Mouse (Mus musculus) heart, adult 9 months (tissue): ENCODE results near the gene Suclg2.
A peak's percentile ranks its signal among the peaks of the same experiment; 100 is the strongest.
"Not testable (repeated sequence)": the region's sequence is repeated elsewhere in the genome, so short reads cannot be mapped to it uniquely, and the experiment has no call there.

Experiments used
- DNase-seq, 2 experiments: peaks; one replicate each; pipeline ENCODE4 v3.0.0; 2022; ENCODE audit warnings: low spot score in 2 of 2

Suclg2 gene

GRCm38 (mm10) chr6:95621821-95622220 lies 96.8 kb downstream of the Suclg2 start:
- DNase-seq = peak; percentile 69 to 82

DNA sequence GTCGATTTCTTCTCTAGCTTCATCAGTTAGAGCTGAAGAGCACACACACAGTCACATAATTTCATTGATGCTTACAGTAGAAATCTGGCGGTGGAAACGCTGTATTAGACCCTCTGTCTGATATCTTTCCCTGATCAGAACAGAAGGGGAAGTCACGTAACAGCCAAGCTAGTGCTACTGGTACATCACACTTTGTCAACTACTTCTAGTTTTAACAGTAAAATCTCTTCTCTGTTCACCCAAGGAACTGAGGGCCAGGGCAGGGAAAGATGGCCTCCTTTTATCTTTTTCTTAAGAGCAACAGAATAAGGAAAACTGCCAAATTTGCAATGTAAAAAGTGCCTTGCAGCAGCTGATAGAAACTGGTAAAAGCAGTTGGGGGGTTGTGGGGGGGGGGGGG lies 97.8 kb downstream of the Suclg2 start:
- no peak for DNase-seq

DNA sequence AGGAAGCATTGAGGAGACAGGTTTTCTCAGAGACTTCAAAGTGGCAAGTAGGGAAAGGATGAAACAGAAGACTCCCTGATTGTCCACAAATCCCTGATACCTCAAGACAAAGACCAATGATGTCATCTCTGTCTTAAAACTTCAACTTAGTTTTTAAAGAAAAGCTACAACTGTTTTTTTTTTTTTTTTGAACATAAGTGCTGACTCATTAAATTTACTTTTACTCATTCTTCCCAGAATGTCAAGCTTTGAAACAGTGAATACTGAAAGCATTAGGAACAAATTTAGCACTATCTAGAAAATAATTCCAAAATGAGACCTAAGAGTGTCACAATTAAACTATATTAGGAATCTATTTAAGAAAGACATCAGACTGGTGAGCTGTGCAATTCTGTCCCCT lies 98.8 kb downstream of the Suclg2 start:
- no peak for DNase-seq

DNA sequence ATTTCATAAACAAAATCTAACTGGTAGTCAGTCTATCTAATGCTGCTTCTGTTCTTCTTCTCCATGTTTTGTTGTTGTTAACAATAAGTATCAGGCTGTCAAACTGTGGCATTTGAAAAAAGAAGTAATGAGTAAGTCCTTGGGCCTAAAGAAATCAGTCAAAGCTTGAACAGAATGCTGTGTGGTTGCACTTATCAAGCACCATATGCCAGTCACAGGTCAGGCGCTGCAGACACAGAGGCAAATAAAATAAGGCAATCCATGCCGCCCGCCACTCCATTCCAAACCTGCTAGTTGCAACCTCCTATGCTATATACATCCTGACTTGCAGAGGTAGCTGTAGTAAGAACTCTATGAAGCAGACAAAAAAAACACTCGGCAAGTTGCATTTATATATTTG lies 100.2 kb downstream of the Suclg2 start:
- DNase-seq = no peak

- DNase-seq = no peak
Measured at GRCm38 (mm10) chr6:95613228-95613627, 105.4 kb downstream of the Suclg2 start.

DNA sequence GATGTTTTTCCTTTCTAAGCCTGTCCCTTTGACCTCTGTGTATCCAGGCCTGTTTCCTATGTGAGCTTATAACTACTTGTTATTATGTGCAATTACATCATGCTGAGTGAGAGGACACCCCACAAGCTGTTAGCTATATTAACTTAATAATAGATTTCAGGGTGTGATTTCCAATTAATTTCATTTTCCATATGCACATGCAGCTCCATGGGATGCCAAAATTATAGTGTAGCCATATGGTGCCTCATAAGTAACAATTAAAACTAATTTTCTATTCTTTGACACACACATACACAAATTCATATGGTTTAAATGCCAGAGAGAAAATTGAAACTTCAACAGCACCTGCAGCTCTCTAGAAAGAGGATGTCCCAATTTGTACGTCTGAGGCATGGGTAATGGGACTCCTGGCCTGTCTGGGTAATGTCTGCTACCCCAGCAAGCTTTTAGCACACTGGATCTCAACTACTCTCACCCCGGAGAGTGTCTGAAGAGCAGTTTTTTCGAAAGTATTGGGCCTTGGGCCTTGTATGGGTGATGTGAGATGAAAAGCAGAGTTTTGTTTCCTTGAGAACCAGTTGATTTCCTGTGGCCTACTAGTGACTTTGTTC lies 106.1 kb downstream of the Suclg2 start:
- no peak for DNase-seq

- no peak for DNase-seq
Measured at GRCm38 (mm10) chr6:95611059-95611458, 107.5 kb downstream of the Suclg2 start.

GRCm38 (mm10) chr6:95608123-95608522 lies 110.5 kb downstream of the Suclg2 start:
- no peak for DNase-seq

DNA sequence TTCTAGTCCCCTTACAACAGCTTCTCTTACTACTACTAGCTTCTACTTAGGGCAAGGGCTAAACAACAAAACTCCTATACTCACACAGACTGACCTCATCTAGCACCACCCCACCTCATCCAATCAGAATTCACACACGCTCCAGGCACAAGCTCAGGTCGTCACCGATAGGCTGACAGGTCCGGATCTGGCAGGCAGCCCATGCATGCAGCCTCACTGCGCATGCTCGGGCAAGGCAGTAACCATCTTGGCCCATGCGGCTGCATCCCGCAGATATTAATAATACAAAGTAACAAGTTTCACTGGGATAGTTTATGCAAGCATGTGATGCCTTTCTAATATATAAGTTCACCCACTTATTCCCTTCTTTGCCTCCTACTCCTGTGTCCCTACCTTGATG lies 117.9 kb downstream of the Suclg2 start:
- DNase-seq = not testable (repeated sequence)

DNA sequence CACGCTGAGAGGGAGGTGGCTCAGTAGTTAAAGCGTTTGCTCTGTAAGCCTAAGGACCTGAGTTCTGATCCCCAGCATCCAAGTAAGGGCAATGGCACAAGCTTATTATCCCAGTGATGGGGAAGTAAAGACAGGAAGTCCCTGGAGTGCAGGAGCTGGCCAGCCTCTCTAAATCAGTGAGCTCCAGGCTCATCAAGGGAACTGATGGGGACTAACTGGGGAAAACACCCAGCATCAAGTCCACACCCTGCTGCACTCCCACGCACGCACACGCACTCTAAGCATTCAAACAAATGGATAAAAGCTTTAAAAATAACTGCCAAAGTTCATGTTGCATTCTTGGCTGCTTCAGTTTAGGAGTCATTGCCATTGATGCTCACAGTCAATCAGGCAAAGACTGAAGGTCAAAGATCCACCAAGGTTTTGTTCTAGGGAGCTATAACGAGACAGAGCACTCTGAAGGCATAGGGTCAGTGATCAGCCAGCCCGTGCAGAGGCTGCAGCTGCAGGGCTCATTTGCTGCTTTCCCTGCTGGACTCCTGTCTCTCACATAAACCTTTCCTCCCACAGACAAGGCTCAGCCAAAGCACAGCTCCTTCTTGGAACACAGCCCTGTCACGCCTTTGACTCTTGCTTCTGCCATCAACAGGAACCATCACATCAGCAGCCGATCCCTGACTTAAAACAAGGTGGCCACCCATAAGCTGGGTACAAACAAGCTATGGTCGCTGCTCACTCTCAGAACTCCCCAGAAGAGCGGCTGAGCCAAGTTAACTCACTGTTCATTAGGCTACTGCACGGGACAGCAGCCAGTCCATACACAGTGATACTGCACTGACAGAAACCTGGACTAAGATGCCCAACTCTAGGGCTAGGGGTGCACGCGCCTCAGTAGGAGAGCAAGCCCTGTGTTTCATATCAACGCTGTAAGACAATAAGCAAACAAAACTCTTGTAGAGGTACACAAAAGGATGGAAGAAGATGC lies 121.5 kb downstream of the Suclg2 start:
- DNase-seq = peak in 1 of 2 experiments; percentile 7

DNA sequence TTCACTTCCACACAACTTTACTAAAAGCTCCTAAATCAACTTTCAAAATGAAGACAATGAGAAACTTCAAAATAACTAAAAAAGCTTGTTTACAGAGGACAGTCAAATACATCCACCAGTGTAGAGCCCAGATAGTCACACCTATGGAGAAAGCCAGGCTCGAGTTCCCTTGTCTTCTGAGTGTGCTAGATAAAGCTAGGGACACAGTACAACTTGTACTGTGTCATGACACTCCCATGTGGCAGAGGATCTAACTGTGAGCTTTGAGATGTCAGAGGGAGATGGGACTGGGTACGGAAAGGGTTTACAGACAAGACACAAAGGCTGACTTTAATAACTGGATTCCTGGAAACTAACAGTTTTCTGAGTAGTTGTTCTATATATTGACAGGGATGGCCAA lies 122.7 kb downstream of the Suclg2 start:
- no peak for DNase-seq

DNA sequence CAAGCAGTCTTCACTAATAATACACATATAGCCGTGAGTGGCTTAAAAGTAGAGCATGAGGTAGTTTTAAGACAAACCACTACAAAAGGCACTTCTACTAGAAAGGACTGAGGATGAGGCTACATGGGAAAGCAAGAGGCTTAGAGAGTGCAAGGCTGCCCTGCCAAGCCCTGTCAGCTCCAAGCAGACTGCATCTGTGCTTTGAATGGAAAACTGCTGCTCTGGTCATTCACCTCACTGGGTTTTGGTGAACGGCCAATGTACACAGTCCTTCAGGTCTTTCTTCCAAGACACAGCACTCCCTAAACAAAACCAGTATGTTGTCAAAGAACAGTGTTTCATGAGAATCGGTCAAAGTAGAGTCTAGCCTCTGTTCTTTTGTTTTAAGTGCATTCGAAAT lies 124.4 kb downstream of the Suclg2 start:
- DNase-seq = no peak

DNA sequence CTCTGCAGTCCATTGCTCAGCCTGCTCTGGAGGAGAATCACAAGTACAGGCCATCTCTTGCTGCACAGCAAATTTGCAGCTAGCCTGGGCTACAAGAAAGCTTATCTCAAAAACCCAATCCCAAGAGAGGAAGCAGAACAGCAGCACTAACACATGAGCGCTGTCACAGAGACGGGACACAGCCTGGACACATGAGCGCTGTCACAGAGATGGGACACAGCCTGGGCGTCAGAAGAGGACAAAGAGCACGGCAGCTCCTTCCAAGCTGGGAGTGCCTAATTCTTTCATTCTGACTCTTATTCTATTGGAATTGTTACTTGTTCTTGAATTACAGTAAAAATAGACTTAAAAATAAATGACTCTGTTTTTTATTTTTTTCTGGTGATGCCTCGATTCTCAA lies 126.2 kb downstream of the Suclg2 start:
- no peak for DNase-seq

- no peak for DNase-seq
Measured at GRCm38 (mm10) chr6:95590463-95590862, 128.1 kb downstream of the Suclg2 start.

DNA sequence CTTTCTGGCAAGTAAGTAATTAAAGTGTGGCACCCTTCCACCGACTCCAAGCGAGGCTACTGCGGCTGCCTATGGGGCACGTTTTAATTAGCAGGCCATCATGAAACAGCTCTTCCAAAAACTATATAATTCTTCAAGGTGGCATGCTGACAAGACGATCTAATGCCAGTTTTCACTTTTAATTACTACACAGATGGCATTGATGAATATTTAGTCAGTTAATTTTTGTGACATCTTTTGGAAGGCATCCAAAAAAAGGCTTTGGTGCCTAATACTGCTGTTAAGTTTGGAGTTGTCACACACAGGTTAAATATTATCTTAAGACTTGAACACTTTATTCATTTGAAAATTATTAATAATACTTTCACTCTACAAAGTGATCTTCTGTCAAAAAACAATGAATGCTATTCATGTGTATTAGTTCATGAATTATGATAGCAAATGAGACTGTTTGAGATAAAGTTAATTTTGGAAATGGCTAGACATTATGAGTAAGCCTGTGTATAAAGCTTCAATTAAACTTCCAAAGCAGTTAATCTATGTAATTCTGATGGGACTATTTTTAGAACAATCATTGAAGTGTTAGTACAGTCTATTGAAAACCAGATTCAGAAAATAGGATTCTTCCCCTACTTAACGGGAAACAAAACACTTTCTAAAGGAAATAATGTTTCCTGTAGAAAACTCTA lies 131.3 kb downstream of the Suclg2 start:
- DNase-seq = no peak

- no peak for DNase-seq
Measured at GRCm38 (mm10) chr6:95581893-95582292, 136.7 kb downstream of the Suclg2 start.

GRCm38 (mm10) chr6:95579792-95580191 lies 138.8 kb downstream of the Suclg2 start:
- DNase-seq = no peak

GRCm38 (mm10) chr6:95575531-95575930 lies 143.1 kb downstream of the Suclg2 start:
- DNase-seq = no peak

- no peak for DNase-seq
Measured at GRCm38 (mm10) chr6:95574867-95575266, 143.7 kb downstream of the Suclg2 start.

- DNase-seq = no peak
Measured at GRCm38 (mm10) chr6:95574389-95574788, 144.2 kb downstream of the Suclg2 start.

DNA sequence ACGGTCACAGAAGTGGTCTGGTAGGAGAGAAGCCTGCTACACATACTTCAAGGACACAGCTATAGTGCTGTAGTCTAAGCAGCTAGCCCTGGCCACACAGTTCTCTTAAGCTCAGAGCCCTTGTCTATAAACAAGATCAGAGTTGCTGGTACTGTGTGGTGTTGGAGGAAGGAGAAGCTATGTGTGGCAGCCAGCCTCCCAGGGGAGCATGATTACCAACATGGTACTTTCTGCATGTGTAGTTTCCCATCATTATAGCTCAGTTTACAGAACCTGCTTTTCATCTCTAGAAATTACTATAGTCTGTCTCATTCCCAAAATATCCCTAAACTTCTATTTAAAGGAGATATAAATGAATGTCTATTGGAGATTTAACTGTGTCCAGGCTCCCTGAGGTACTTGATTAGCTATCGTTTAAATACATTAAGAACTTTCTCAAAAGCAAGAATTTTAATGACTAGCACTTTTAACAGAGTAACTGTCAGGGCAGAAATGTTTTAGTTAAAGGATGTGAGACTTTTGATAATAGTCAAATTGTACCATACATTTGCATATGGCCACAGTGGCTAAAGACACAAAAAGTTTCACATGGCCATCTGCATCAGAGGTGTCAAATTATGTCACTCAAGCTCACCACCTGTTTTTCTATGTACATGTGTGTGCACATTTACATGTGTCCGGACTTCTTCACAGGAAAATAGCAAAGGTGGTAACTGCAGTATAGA lies 145.4 kb downstream of the Suclg2 start:
- DNase-seq = no peak

DNA sequence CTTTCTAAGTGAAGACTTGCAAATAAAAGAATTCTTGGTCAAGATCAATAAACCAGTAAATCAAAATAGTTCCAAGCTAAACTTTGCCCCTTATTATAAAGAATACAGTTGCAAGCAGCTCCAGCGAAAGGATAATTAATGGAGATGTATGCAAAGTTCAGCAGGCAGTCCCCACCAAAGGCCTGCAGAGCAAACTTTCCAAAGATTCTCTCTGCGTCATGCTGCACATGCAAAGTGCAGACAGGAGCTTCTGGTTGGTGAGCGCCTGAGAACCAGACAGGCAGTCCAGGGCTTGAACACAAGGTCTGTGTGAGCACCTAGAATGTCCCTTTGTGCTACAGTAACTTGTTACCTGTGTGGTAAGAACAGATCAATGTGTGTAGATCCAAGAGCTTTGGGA lies 147.0 kb downstream of the Suclg2 start:
- DNase-seq = no peak
